Mouse (Mus musculus) urinary bladder, adult 2 months (tissue): ENCODE measurements around the gene Gjb4. TPM values are rescaled to one million over a fixed set of nuclear protein-coding genes. Genes with fewer than 3 reads are reported as not detected.

Source experiments
- DNase-seq: peaks from one replicate; pipeline ENCODE4 v3.0.0; 2022; ENCODE audit warnings: low spot score
- polyA plus RNA-seq: library from polyadenylated mRNA; depleted of rRNA; stranded (reverse); fragments of >200 nt; gene quantifications from 2 replicates; pipeline ENCODE4 v1.2.3, GENCODE M21; 2012

Gjb4 gene
- polyA plus RNA-seq, 1 experiment = 0.21 TPM

GRCm38 (mm10) chr4:127349560-127350300 lies 4.2 kb downstream of the Gjb4 start:
- no peak for DNase-seq

- DNase-seq = no peak
Observed at GRCm38 (mm10) chr4:127345000-127345399, 8.9 kb downstream of the Gjb4 start.

- no peak for DNase-seq
Observed at GRCm38 (mm10) chr4:127341372-127341771, 12.5 kb downstream of the Gjb4 start.

- no peak for DNase-seq
Observed at GRCm38 (mm10) chr4:127337668-127338067, 16.2 kb downstream of the Gjb4 start.

- DNase-seq = no peak
Observed at GRCm38 (mm10) chr4:127334870-127335504, 18.9 kb downstream of the Gjb4 start.

GRCm38 (mm10) chr4:127331171-127331570 lies 22.7 kb downstream of the Gjb4 start:
- DNase-seq = no peak

- DNase-seq = no peak
Observed at GRCm38 (mm10) chr4:127330181-127331100, 23.4 kb downstream of the Gjb4 start, which contains the start of gene Gjb3. Gjb3 (minus strand) TSS chr4:127330844.

GRCm38 (mm10) chr4:127329751-127330150 lies 24.1 kb downstream of the Gjb4 start:
- DNase-seq = no peak

- no peak for DNase-seq
Observed at GRCm38 (mm10) chr4:127329046-127329445, 24.8 kb downstream of the Gjb4 start.

GRCm38 (mm10) chr4:127328378-127328777 lies 25.5 kb downstream of the Gjb4 start:
- DNase-seq = no peak

- no peak for DNase-seq
Observed at GRCm38 (mm10) chr4:127327749-127328148, 26.1 kb downstream of the Gjb4 start.

- no peak for DNase-seq
Observed at GRCm38 (mm10) chr4:127327258-127327657, 26.6 kb downstream of the Gjb4 start.

GRCm38 (mm10) chr4:127325276-127325675 lies 28.6 kb downstream of the Gjb4 start:
- no peak for DNase-seq

- no peak for DNase-seq
Observed at GRCm38 (mm10) chr4:127324759-127325158, 29.1 kb downstream of the Gjb4 start.

- no peak for DNase-seq
Observed at GRCm38 (mm10) chr4:127324296-127324695, 29.6 kb downstream of the Gjb4 start.

- DNase-seq = no peak
Observed at GRCm38 (mm10) chr4:127323651-127324050, 30.2 kb downstream of the Gjb4 start.

- DNase-seq = no peak
Observed at GRCm38 (mm10) chr4:127319613-127320012, 34.3 kb downstream of the Gjb4 start.

- DNase-seq = no peak
Observed at GRCm38 (mm10) chr4:127317143-127317542, 36.7 kb downstream of the Gjb4 start.

- no peak for DNase-seq
Observed at GRCm38 (mm10) chr4:127315753-127316152, 38.1 kb downstream of the Gjb4 start.

GRCm38 (mm10) chr4:127314585-127314984 lies 39.3 kb downstream of the Gjb4 start:
- no peak for DNase-seq

- DNase-seq = peak; percentile 59
Observed at GRCm38 (mm10) chr4:127313861-127314260, 40.0 kb downstream of the Gjb4 start, which contains the start of gene Gja4. Gja4 (minus strand) TSS chr4:127314039.

GRCm38 (mm10) chr4:127312349-127312748 lies 41.5 kb downstream of the Gjb4 start:
- no peak for DNase-seq
